Mouse (Mus musculus) CH12.LX (cell line): Measurements from ENCODE around the gene Prm3. TPM values are rescaled to one million over a fixed set of nuclear protein-coding genes. Genes with fewer than 3 reads are reported as not detected.

Experiments used
- DNase-seq: peaks from one replicate; pipeline ENCODE4 v3.0.0-alpha.2; 2013; ENCODE audit errors: extremely low read depth
- H3K27ac ChIP-seq: 2 replicates; pipeline ENCODE4 v1.5.1; 2012; ENCODE audit warnings: low read depth, mild to moderate bottlenecking, control low read depth, moderate library complexity; ENCODE audit not compliant: insufficient read depth
- H3K27me3 ChIP-seq: replicated peaks from 2 replicates; pipeline ENCODE3; 2012; ENCODE audit warnings: inconsistent platforms
- H3K36me3 ChIP-seq, 2 experiments: replicated peaks in 1 of 2; 2 replicates each; pipeline versions ENCODE3 to v1.6.1; 2012; ENCODE audit warnings: inconsistent platforms in 1 of 2, low read length in 1 of 2, mild to moderate bottlenecking in 1 of 2, mixed read lengths in 1 of 2, moderate library complexity in 1 of 2; ENCODE audit not compliant: control insufficient read depth in 1 of 2, insufficient read depth in 1 of 2
- H3K4me1 ChIP-seq, 2 experiments: 2 replicates each; pipeline ENCODE4 v1.6.1; 2012; ENCODE audit warnings: inconsistent platforms in 1 of 2, moderate library complexity in 1 of 2; ENCODE audit not compliant: insufficient read depth in 2 of 2, control insufficient read depth in 1 of 2
- H3K4me2 ChIP-seq: 2 replicates; pipeline ENCODE4 v1.6.1; 2012; ENCODE audit warnings: low read depth, mild to moderate bottlenecking, control low read depth; ENCODE audit not compliant: poor library complexity, insufficient read depth, severe bottlenecking
- H3K4me3 ChIP-seq, 3 experiments: fragments of 150-350 bp in 1 of 3; sonication (generic) in 1 of 3; replicated peaks in 1 of 3; 2 replicates each; pipeline versions ENCODE3 to v1.5.1; 2011 to 2012; ENCODE audit warnings: low read depth in 2 of 3, low read length in 2 of 3, mild to moderate bottlenecking in 2 of 3, moderate library complexity in 2 of 3, control low read depth in 1 of 3, improper control_type of control experiment in 1 of 3, inconsistent platforms in 1 of 3, mixed read lengths in 1 of 3; ENCODE audit not compliant: poor library complexity in 1 of 3
- H3K79me2 ChIP-seq: replicated peaks from 2 replicates; pipeline ENCODE4 v1.6.1; 2012; ENCODE audit warnings: mild to moderate bottlenecking, moderate library complexity; ENCODE audit not compliant: control insufficient read depth, poor library complexity, insufficient read depth, severe bottlenecking; ENCODE audit errors: extremely low read depth
- H3K9ac ChIP-seq: 2 replicates; pipeline ENCODE4 v1.6.1; 2012; ENCODE audit warnings: low read depth, mild to moderate bottlenecking, control low read depth, moderate library complexity; ENCODE audit not compliant: insufficient read depth
- H3K9me3 ChIP-seq: replicated peaks from 2 replicates; pipeline ENCODE3; 2012; ENCODE audit warnings: low read length, inconsistent platforms, mixed read lengths
- BHLHE40 ChIP-seq: IDR thresholded peaks from 2 replicates; pipeline ENCODE4 v1.6.1; 2011; ENCODE audit warnings: mild to moderate bottlenecking, low read depth, low read length, improper control_type of control experiment
- EP300 ChIP-seq: IDR thresholded peaks from 2 replicates; pipeline ENCODE4 v1.6.1; 2011; ENCODE audit warnings: low read length, improper control_type of control experiment
- ETS1 ChIP-seq: conservative IDR thresholded peaks from 2 replicates; pipeline ENCODE4 v1.6.1; 2012; ENCODE audit warnings: low read depth, mild to moderate bottlenecking, inconsistent platforms, low read length, improper control_type of control experiment, moderate library complexity
- HCFC1 ChIP-seq: IDR thresholded peaks from 2 replicates; pipeline ENCODE4 v1.6.1; 2012; ENCODE audit warnings: low read depth, mild to moderate bottlenecking, inconsistent platforms, low read length, improper control_type of control experiment
- IRF4 ChIP-seq: IDR thresholded peaks from 2 replicates; pipeline ENCODE4 v1.6.1; 2014; ENCODE audit warnings: low read depth, mild to moderate bottlenecking, inconsistent platforms, low read length, improper control_type of control experiment
- MEF2A ChIP-seq: IDR thresholded peaks from 2 replicates; pipeline ENCODE4 v1.6.1; 2014; ENCODE audit warnings: low read depth, mild to moderate bottlenecking, inconsistent platforms, low read length, improper control_type of control experiment, borderline replicate concordance
- MXI1 ChIP-seq: IDR thresholded peaks from 2 replicates; pipeline ENCODE4 v1.6.1; 2011; ENCODE audit warnings: mild to moderate bottlenecking, low read depth, low read length, improper control_type of control experiment
- POLR2AphosphoS2 ChIP-seq: IDR thresholded peaks from 2 replicates; pipeline ENCODE4 v1.6.1; 2011; ENCODE audit warnings: low read depth, low read length, improper control_type of control experiment
- RAD21 ChIP-seq: IDR thresholded peaks from 2 replicates; pipeline ENCODE4 v1.6.1; 2011; ENCODE audit warnings: low read depth, mild to moderate bottlenecking, low read length, improper control_type of control experiment, moderate library complexity
- SMC3 ChIP-seq: IDR thresholded peaks from 2 replicates; pipeline ENCODE4 v1.6.1; 2011; ENCODE audit warnings: low read depth, low read length, improper control_type of control experiment
- TCF12 ChIP-seq: IDR thresholded peaks from 2 replicates; pipeline ENCODE4 v1.6.1; 2014; ENCODE audit warnings: low read depth, mild to moderate bottlenecking, inconsistent platforms, low read length, improper control_type of control experiment
- ZKSCAN1 ChIP-seq: IDR thresholded peaks from 2 replicates; pipeline ENCODE4 v1.6.1; 2012; ENCODE audit warnings: low read depth, inconsistent platforms, low read length, improper control_type of control experiment, borderline replicate concordance
- ZNF384 ChIP-seq: IDR thresholded peaks from 2 replicates; pipeline ENCODE4 v1.6.1; 2012; ENCODE audit warnings: low read depth, low read length, improper control_type of control experiment, inconsistent platforms
- dilution Hi-C: fragments of 300-500 bp; cut with MboI; formaldehyde crosslinking; loops from 2 replicates; pipeline ENCODE4 v1.14.3; 2020; ENCODE audit warnings: low sequenced_read_pairs; ENCODE audit not compliant: extremely low pct_unique_long_range_greater_than_20kb, extremely low pct_ligation_motif_present
- in situ Hi-C: fragments of 300-500 bp; cut with MboI; formaldehyde crosslinking; loops from 3 replicates; pipeline ENCODE4 v1.14.3; 2019; ENCODE audit warnings: low sequenced_read_pairs, low pct_ligation_motif_present, low pct_unique_long_range_greater_than_20kb, mixed read lengths
- polyA plus RNA-seq: library from polyadenylated mRNA; unstranded; fragments of >175 nt; gene quantifications from 2 replicates; pipeline ENCODE4 v1.2.1, GENCODE M21; 2012; ENCODE audit warnings: low read depth; ENCODE audit not compliant: insufficient read length
- total RNA-seq, 2 experiments: library from RNA; depleted of rRNA; stranded (reverse); fragments of 300-350 nt in 1 of 2; fragments of >200 nt in 1 of 2; gene quantifications; 2 replicates each; pipeline ENCODE4 v1.2.3; 2012 to 2014

Prm3 gene
- total and polyA plus RNA-seq, 3 experiments = not detected

DNA sequence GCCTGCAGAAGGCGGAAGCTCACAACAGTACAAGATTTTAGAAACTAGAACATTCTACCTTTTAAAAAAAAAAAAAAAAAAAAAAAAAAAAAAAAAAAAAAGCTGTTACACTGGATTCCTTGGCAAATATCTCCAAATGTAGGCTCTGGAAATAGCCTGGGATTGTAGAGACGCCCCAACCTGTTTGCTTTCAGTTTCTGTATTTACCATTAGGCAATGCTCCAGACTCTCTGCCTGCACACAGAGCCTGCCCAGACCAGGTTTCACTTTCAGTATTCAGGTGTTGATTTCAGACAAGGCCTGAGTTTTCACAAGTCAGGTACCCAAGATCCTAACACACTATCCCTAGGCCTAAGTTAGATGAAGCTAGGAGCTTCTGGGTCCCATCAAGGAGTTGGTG, 49.6 kb downstream of the Prm3 start:
- in situ Hi-C loops = no loop called here
- Histone ChIP-seq H3K79me2 (no peaks in the 10 kb centered on the region), H3K4me2 (peak overlapping the region; percentile 67), H3K9ac (peak overlapping the region; percentile 3), H3K4me1 (peaks cover 25 to 54% of the 10 kb centered on the region in 2 experiments), H3K9me3 (no peaks in the 10 kb centered on the region), H3K4me3 (no peak overlapping the region), H3K36me3 (no peaks in the 10 kb centered on the region), H3K27me3 (no peaks in the 10 kb centered on the region), H3K27ac (no peak overlapping the region)
- dilution Hi-C loops = no loop called here
- TF ChIP-seq IRF4 (peak; percentile 95), SMC3 (peak; percentile 2; the same call in 1 of the 2 replicates), BHLHE40 (peak; percentile 55; the same call in 1 of the 2 replicates), HCFC1 (peak; percentile 13; the same call in 1 of the 2 replicates), ZKSCAN1 (no peak), ZNF384 (peak; percentile 79), MEF2A (0 out of 2 replicates have a peak, but pooled peaks have one; percentile 38), EP300 (peak; percentile 79), RAD21 (no peak; the same call in none of the 2 replicates), MXI1 (0 out of 2 replicates have a peak, but pooled peaks have one; percentile 21), TCF12 (peak; percentile 62), POLR2AphosphoS2 (no peak), ETS1 (peak; percentile 92)
- peak; percentile 69 for DNase-seq

Other genes with a start within 250 kb of the Prm3 start
- gene Dexi, start 247.9 kb downstream of the Prm3 start, total RNA-seq (2012; rRNA removed) = 13.7 and 14.1 TPM in 2 replicates
- 10.0 and 11.3 TPM in 2 replicates for gene Dexi, start 247.9 kb downstream of the Prm3 start, total RNA-seq (2014; rRNA removed)
- gene Dexi, start 247.9 kb downstream of the Prm3 start, polyA plus RNA-seq = 18.6 and 19.6 TPM in 2 replicates
- 24.2 and 26.2 TPM in 2 replicates for gene Clec16a, start 245.6 kb downstream of the Prm3 start, total RNA-seq (2012; rRNA removed)
- gene Clec16a, start 245.6 kb downstream of the Prm3 start, total RNA-seq (2014; rRNA removed) = 19.3 and 20.0 TPM in 2 replicates
- 18.5 and 20.5 TPM in 2 replicates for gene Clec16a, start 245.6 kb downstream of the Prm3 start, polyA plus RNA-seq
- 26.1 and 29.1 TPM in 2 replicates for gene Socs1, start 5.4 kb downstream of the Prm3 start, total RNA-seq (2012; rRNA removed)
- gene Socs1, start 5.4 kb downstream of the Prm3 start, total RNA-seq (2014; rRNA removed) = 17.3 and 18.8 TPM in 2 replicates
- gene Socs1, start 5.4 kb downstream of the Prm3 start, polyA plus RNA-seq = 23.0 and 27.6 TPM in 2 replicates
- 0.25 TPM in 1 of 2 replicates, not detected in the other for gene Tnp2, start 2.3 kb downstream of the Prm3 start, total RNA-seq (2012; rRNA removed)
- not detected in 2 replicates for gene Tnp2, start 2.3 kb downstream of the Prm3 start, total RNA-seq (2014; rRNA removed)
- 0.43 TPM in 1 of 2 replicates, not detected in the other for gene Tnp2, start 2.3 kb downstream of the Prm3 start, polyA plus RNA-seq
- not detected in 2 replicates for gene Prm2, start 5.2 kb upstream of the Prm3 start, total RNA-seq (2012; rRNA removed)
- not detected in 2 replicates for gene Prm2, start 5.2 kb upstream of the Prm3 start, total RNA-seq (2014; rRNA removed)
- not detected in 2 replicates for gene Prm2, start 5.2 kb upstream of the Prm3 start, polyA plus RNA-seq
- gene Prm1, start 14.9 kb upstream of the Prm3 start, total RNA-seq (2012; rRNA removed) = not detected in 2 replicates
- not detected in 2 replicates for gene Prm1, start 14.9 kb upstream of the Prm3 start, total RNA-seq (2014; rRNA removed)
- not detected in 2 replicates for gene Prm1, start 14.9 kb upstream of the Prm3 start, polyA plus RNA-seq
- gene Gm11172, start 22.0 kb upstream of the Prm3 start, total RNA-seq (2012; rRNA removed) = not detected in 2 replicates
- gene Gm11172, start 22.0 kb upstream of the Prm3 start, total RNA-seq (2014; rRNA removed) = not detected in 2 replicates
- not detected in 2 replicates for gene Gm11172, start 22.0 kb upstream of the Prm3 start, polyA plus RNA-seq
- gene Rmi2, start 44.1 kb upstream of the Prm3 start, total RNA-seq (2012; rRNA removed) = 6.8 and 7.7 TPM in 2 replicates
- 7.5 and 9.3 TPM in 2 replicates for gene Rmi2, start 44.1 kb upstream of the Prm3 start, total RNA-seq (2014; rRNA removed)
- 12.1 and 13.8 TPM in 2 replicates for gene Rmi2, start 44.1 kb upstream of the Prm3 start, polyA plus RNA-seq